Mouse (Mus musculus): Measurements from ENCODE around the gene Ccdc88b. TPM values are rescaled to one million over a fixed set of nuclear protein-coding genes. Genes with fewer than 3 reads are reported as not detected.

Ccdc88b gene
- polyA plus RNA-seq, 1 experiment = 0.83 TPM

- TF ChIP-seq CTCF (IDR thresholded peaks at IDR 0.05; ENCODE audit: borderline replicate concordance, extremely low read depth, insufficient read depth, insufficient read length) = no peak
- no peak for TF ChIP-seq POLR2A (IDR thresholded peaks at IDR 0.05; ENCODE audit: borderline replicate concordance, extremely low read depth, insufficient read depth, insufficient read length, poor library complexity, severe bottlenecking)
- DNase-seq (ENCODE audit: low read depth) = no peak
These were observed 17.8 kb upstream of the Ccdc88b start for GRCm38 (mm10) chr19:6875834-6876233.

GRCm38 (mm10) chr19:6874257-6874656 lies 16.2 kb upstream of the Ccdc88b start:
- no peak for DNase-seq (ENCODE audit: low read depth)
- no peak for TF ChIP-seq POLR2A (IDR thresholded peaks at IDR 0.05; ENCODE audit: borderline replicate concordance, extremely low read depth, insufficient read depth, insufficient read length, poor library complexity, severe bottlenecking)
- TF ChIP-seq CTCF (IDR thresholded peaks at IDR 0.05; ENCODE audit: borderline replicate concordance, extremely low read depth, insufficient read depth, insufficient read length) = no peak

DNA sequence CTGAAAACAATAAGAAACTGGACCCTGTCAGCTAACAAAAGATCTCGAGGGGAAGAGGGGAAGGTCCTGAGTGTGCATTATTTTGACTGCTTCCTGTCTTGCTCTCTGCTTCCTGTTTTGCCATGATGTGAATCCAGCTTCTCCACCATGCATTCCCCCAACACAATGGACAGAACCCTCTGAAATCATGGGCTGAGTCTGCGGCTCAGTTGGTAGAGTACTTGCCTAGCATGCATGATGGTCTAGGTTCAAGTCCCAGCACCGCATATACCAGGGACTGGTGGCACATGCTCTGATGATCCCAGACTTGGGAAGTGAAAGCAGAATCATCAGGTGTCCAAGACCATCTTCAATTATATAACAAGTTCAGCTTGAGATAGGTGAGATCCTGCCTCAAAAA lies 14.7 kb upstream of the Ccdc88b start:
- TF ChIP-seq POLR2A (IDR thresholded peaks at IDR 0.05; ENCODE audit: borderline replicate concordance, extremely low read depth, insufficient read depth, insufficient read length, poor library complexity, severe bottlenecking) (no peak), CTCF (IDR thresholded peaks at IDR 0.05; ENCODE audit: borderline replicate concordance, extremely low read depth, insufficient read depth, insufficient read length) (no peak)

GRCm38 (mm10) chr19:6871574-6872271 lies 13.7 kb upstream of the Ccdc88b start:
- peak; percentile 47; the same call in 1 of the 2 replicates for TF ChIP-seq CTCF (IDR thresholded peaks at IDR 0.05; ENCODE audit: borderline replicate concordance, extremely low read depth, insufficient read depth, insufficient read length)
- no peak for TF ChIP-seq POLR2A (IDR thresholded peaks at IDR 0.05; ENCODE audit: borderline replicate concordance, extremely low read depth, insufficient read depth, insufficient read length, poor library complexity, severe bottlenecking)
- no peak for DNase-seq (ENCODE audit: low read depth)

More for the DNA sequence above, 14.7 kb upstream of the Ccdc88b start:
- DNase-seq (ENCODE audit: low read depth) = no peak

DNA sequence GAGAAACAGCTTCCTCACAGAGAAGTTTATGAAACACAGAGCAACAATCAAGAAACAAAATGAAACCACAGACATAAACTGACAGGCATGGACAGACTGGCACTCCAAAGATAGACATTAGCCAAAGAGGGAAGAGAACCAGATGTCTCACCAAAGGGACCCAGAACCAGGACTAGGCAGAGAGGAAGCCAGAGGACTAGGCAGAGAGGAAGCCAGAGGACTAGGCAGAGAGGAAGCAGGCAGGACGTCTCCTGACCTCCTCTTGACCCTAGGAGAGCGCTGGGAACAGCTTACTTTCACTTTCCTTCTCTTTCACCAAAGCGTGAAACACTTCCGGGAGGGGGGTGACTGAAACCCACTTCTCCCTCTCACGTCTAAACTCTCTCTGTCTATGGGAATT lies 11.3 kb upstream of the Ccdc88b start:
- TF ChIP-seq POLR2A (IDR thresholded peaks at IDR 0.05; ENCODE audit: borderline replicate concordance, extremely low read depth, insufficient read depth, insufficient read length, poor library complexity, severe bottlenecking) (no peak), CTCF (IDR thresholded peaks at IDR 0.05; ENCODE audit: borderline replicate concordance, extremely low read depth, insufficient read depth, insufficient read length) (no peak)
- DNase-seq (ENCODE audit: low read depth) = no peak

- DNase-seq (ENCODE audit: low read depth) = no peak
- no peak for TF ChIP-seq POLR2A (IDR thresholded peaks at IDR 0.05; ENCODE audit: borderline replicate concordance, extremely low read depth, insufficient read depth, insufficient read length, poor library complexity, severe bottlenecking)
- no peak for TF ChIP-seq CTCF (IDR thresholded peaks at IDR 0.05; ENCODE audit: borderline replicate concordance, extremely low read depth, insufficient read depth, insufficient read length)
These were observed 3.4 kb upstream of the Ccdc88b start for GRCm38 (mm10) chr19:6861451-6861850.

- TF ChIP-seq CTCF (IDR thresholded peaks at IDR 0.05; ENCODE audit: borderline replicate concordance, extremely low read depth, insufficient read depth, insufficient read length) = no peak
- no peak for TF ChIP-seq POLR2A (IDR thresholded peaks at IDR 0.05; ENCODE audit: borderline replicate concordance, extremely low read depth, insufficient read depth, insufficient read length, poor library complexity, severe bottlenecking)
- no peak for DNase-seq (ENCODE audit: low read depth)
These were observed 2.7 kb upstream of the Ccdc88b start for GRCm38 (mm10) chr19:6860706-6861105.

GRCm38 (mm10) chr19:6859971-6860370 lies 2.0 kb upstream of the Ccdc88b start:
- no peak for DNase-seq (ENCODE audit: low read depth)
- TF ChIP-seq CTCF (IDR thresholded peaks at IDR 0.05; ENCODE audit: borderline replicate concordance, extremely low read depth, insufficient read depth, insufficient read length) (no peak), POLR2A (IDR thresholded peaks at IDR 0.05; ENCODE audit: borderline replicate concordance, extremely low read depth, insufficient read depth, insufficient read length, poor library complexity, severe bottlenecking) (no peak)

DNA sequence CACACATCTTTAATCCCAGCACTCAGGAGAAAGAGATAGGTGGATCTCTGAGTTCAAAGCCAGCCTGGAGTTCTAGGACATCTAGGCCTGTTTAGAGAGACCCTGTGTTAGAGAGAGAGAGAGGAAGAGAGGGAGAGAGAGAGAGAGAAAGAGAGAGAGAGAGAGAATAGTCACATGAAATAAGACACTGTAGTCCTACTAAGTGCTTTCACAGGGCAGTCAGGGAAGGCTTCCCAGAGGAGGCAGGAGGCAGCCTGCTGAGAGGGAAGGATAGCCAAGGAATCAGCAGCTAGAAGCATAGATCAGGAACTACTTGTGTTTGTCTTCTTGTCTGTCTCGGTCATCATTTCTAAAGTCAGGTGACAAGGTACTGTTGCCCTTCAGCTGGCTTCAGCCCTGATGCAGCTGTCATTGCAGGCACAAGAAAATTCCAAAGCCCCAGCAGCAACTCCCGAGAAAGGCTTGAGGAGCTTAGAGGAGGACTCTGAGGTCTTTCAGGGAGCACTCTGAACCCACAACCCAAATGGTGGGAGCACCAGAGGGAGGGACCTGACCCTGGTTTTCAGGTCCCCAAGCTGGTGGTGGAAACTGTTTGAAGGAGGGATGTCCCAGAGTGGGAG lies 1.1 kb upstream of the Ccdc88b start:
- no peak for DNase-seq (ENCODE audit: low read depth)
- TF ChIP-seq POLR2A (IDR thresholded peaks at IDR 0.05; ENCODE audit: borderline replicate concordance, extremely low read depth, insufficient read depth, insufficient read length, poor library complexity, severe bottlenecking) = no peak
- no peak for TF ChIP-seq CTCF (IDR thresholded peaks at IDR 0.05; ENCODE audit: borderline replicate concordance, extremely low read depth, insufficient read depth, insufficient read length)

DNA sequence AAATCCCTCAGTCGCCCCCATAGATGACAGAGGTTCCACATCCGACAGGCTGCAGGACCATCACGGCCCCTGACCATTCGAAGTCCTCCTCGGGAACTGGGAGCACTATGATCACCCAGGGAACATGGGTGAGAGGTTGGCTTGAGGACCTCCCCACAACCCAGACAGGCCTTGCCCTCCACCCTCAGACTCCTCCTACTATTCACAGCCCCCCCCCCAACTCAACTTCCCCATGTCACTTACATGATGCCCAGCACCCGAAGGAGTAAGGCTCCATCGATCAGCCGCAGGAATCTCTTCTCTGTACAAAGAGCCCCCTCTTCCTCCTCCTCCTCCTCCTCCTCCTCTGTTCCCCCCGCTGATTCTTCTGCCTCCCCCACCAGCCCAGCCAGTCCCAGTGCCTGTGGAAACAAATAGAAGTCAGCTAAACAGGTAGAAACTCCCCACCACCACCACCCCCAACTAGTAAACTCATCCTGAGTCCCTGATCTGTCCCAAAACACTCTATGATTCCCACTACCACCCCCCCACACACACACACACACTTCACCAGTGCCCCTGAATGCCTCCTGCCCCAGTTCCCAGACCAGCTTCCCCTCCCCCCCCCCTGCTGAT lies 513 bp downstream of the Ccdc88b start:
- no peak for TF ChIP-seq CTCF (IDR thresholded peaks at IDR 0.05; ENCODE audit: borderline replicate concordance, extremely low read depth, insufficient read depth, insufficient read length)
- no peak for DNase-seq (ENCODE audit: low read depth)

DNA sequence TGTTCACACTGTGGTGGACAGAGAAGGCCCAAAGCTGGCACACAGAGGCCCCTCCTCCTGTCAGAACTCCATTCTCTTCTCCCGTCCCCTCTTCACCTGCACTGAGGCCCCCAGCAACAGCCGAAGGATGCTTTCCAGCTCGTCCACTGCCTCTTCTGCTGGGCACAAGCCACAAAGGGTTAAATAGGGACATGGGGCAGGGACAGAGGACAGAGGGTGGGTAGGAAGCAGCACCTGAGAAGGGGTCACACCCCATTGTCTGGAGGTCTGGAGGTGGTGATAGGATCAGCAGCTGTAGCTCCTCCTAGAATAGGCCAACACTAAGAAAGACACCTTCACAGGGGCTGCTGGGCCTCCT lies 1.0 kb downstream of the Ccdc88b start:
- no peak for TF ChIP-seq POLR2A (IDR thresholded peaks at IDR 0.05; ENCODE audit: borderline replicate concordance, extremely low read depth, insufficient read depth, insufficient read length, poor library complexity, severe bottlenecking)
- TF ChIP-seq CTCF (IDR thresholded peaks at IDR 0.05; ENCODE audit: borderline replicate concordance, extremely low read depth, insufficient read depth, insufficient read length) = no peak
- no peak for DNase-seq (ENCODE audit: low read depth)

All from brain, embryonic 14.5 days (tissue).